Mouse (Mus musculus) right cerebral cortex, postnatal 10 days (tissue): ENCODE data around the gene Dnah5.

Experiments used
- DNase-seq, 2 experiments: peaks; one replicate each; pipeline ENCODE4 v3.0.0; 2021; ENCODE audit warnings: low spot score in 2 of 2

The Dnah5 gene

DNA sequence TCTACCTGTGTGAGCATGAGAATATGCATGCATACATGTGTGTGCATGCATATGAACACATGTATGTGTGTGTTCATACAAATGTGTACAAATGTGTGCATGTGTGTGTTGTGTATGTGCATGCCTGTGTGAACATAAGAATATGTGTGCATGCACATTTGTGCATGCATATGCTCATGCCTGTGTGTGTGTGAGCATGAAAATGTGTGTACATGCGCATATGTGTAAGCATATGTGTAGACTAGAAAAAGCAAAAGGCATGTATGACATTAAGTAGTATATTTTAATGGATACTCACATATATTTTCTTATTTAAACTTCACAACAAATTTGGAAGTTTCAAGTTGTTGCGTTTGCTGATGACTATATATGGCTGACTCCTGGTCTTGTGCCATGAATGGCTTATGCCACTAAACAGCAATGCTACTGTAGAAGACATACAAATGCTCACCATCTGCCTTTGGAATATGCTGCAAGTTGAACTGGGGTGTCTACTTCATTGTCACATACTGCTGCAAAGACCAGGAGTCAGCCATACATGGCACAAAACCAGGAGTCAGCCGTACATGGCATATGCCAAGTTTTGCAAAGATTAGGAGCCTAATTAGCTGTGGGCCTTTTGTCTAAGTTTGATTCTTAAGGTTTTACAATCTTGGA, 263.2 kb downstream of the Dnah5 start:
- peak in 1 of 2 experiments; percentile 27 for DNase-seq

GRCm38 (mm10) chr15:28473749-28474390, 270.3 kb downstream of the Dnah5 start:
- no peak for DNase-seq

DNA sequence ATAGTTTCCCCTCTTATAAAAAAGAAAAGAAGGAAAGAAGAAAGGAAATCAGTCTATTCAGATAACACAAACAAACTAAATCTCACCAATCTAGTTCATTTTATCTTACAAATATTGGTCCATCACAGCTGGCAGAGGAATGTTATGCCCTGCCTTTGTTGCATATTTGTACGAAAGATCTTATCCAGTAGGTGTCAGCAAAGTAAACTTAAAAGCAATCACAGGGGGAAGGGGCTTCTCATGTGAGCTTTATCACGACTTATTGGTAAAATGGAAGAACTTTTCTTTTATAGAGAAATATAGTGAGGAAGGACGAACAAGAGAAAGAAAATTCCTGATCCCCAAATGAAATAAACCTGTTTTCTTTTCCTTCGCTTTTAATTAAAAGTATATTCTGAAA, 299.3 kb downstream of the Dnah5 start:
- no peak for DNase-seq

DNA sequence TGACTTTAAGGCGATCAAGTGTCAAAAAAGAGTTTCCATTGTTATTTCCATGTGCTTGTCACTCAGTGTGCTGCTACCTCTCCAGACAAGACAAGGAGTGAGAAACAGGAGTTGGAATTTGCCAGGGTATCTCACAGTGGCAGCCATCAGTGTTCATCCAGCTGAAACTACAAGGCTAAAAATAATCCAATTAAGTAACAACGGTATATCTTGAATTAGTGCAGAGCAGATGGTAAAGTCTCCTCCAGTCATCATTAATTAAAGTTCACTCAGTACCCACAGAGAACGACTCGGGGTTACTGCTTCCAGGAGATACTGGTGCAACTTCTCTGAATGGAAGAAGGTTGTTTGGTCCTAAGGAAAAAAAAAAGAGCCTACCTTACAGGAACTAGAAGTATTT, 311.6 kb downstream of the Dnah5 start:
- DNase-seq, result no peak
